Mouse (Mus musculus): ENCODE measurements around the gene Slc30a1.

- TF ChIP-seq POLR2A (IDR thresholded peaks at IDR 0.05; ENCODE audit: insufficient read depth, low read length) (no peak), CTCF (IDR thresholded peaks at IDR 0.05; ENCODE audit: low read depth, low read length) (no peak)
Measured at GRCm38 (mm10) chr1:191914647-191915046, 8.1 kb downstream of the Slc30a1 start.

Measured in ES-Bruce4 (cell line).